Mouse (Mus musculus): ENCODE data around the gene Zdhhc14. TPM values are rescaled to one million over a fixed set of nuclear protein-coding genes. Genes with fewer than 3 reads are reported as not detected.

Gene Zdhhc14
- total and polyA plus RNA-seq, 3 experiments = 0.34 to 1.3 (median 0.35) TPM

DNA sequence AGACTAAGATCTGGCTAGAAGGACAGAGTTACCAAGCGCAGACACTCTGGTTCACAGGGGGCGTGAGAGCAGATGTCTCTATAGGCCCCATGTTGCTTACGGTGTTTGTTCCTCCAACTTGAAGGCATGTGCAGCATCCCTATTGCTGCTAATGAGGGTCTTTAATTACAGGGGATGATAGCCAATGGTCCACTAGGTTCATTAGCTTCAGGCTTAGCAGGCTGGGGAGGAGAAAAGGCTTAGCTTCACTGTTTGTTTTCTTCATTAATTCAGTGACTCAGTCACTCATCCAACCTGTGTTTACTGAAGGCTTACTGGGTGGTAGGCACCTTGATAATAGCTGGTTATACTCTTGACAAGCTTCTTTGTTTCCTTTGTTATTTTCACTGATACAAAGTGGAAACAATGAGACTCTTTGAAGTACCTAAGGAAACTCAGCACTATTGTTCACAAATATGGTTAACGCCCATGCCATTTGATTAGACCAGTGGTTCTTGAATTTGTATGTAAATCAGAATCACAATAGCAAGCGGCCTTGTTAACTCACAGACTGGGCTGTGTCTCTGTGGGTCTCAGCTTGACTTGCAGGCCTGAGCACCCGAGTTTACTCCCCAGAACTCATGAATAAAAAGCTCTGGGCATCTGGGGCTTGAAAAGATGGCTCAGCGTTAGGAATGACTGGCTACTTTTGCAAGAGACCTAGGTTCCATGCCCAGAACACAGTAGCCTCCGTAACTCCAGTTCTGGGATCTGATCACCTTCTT lies 168.1 kb downstream of the Zdhhc14 start:
- Histone ChIP-seq H3K27ac (ENCODE audit: insufficient read depth, low read depth) (no peak overlapping the region), H3K9ac (ENCODE audit: insufficient read depth, low read depth) (no peak overlapping the region), H3K4me3 (replicated peaks in 1 of 3; ENCODE audit: low read depth in 2 of 3, low read length in 2 of 3, poor library complexity in 1 of 3) (no peak overlapping the region), H3K4me2 (ENCODE audit: insufficient read depth, low read depth, poor library complexity, severe bottlenecking) (no peak overlapping the region), H3K9me3 (replicated peaks; ENCODE audit: low read length) (no peaks in the 10 kb centered on the region), H3K36me3 (replicated peaks in 1 of 2; ENCODE audit: control insufficient read depth in 1 of 2, insufficient read depth in 1 of 2, low read length in 1 of 2) (no peaks in the 10 kb centered on the region), H3K79me2 (replicated peaks; ENCODE audit: control insufficient read depth, extremely low read depth, insufficient read depth, poor library complexity, severe bottlenecking) (no peaks in the 10 kb centered on the region), H3K27me3 (replicated peaks) (no peaks in the 10 kb centered on the region), H3K4me1 (ENCODE audit: control insufficient read depth in 1 of 2, insufficient read depth in 2 of 2) (peaks cover 3 to 9% of the 10 kb centered on the region in 2 experiments; a peak in 3 of 4 replicates)
- in situ Hi-C loops (cut with MboI; ENCODE audit: low pct_ligation_motif_present, low pct_unique_long_range_greater_than_20kb, low sequenced_read_pairs) (no loop called here), dilution Hi-C loops (cut with MboI; ENCODE audit: extremely low pct_ligation_motif_present, extremely low pct_unique_long_range_greater_than_20kb, low sequenced_read_pairs) (no loop called here)
- DNase-seq (ENCODE audit: extremely low read depth) = no peak
- TF ChIP-seq RCOR1 (conservative IDR thresholded peaks at IDR 0.05; ENCODE audit: low read depth, low read length) (no peak), POLR2AphosphoS2 (IDR thresholded peaks at IDR 0.05; ENCODE audit: low read depth, low read length) (no peak), ZNF384 (IDR thresholded peaks at IDR 0.05; ENCODE audit: low read depth, low read length) (no peak), TBP (conservative IDR thresholded peaks at IDR 0.05; ENCODE audit: low read depth, low read length) (no peak), ZMIZ1 (IDR thresholded peaks at IDR 0.05; ENCODE audit: low read depth, low read length) (no peak), POLR2A (IDR thresholded peaks at IDR 0.05; ENCODE audit: low read depth, low read length) (no peak), HCFC1 (IDR thresholded peaks at IDR 0.05; ENCODE audit: low read depth, low read length) (no peak), MAZ (IDR thresholded peaks at IDR 0.05; ENCODE audit: low read depth, low read length) (no peak), UBTF (IDR thresholded peaks at IDR 0.05; ENCODE audit: low read depth, low read length) (no peak), MAX (IDR thresholded peaks at IDR 0.05; ENCODE audit: low read length) (no peak), MYC (IDR thresholded peaks at IDR 0.05; ENCODE audit: low read depth, low read length) (no peak), MXI1 (IDR thresholded peaks at IDR 0.05; ENCODE audit: low read depth, low read length) (no peak), MAFK (IDR thresholded peaks at IDR 0.05; ENCODE audit: insufficient replicate concordance, low read length) (no peak), CHD2 (IDR thresholded peaks at IDR 0.05; ENCODE audit: low read length) (no peak), USF1 (IDR thresholded peaks at IDR 0.05; ENCODE audit: low read depth, low read length) (no peak), GABPA (IDR thresholded peaks at IDR 0.05; ENCODE audit: insufficient replicate concordance, low read depth, low read length) (no peak), NELFE (IDR thresholded peaks at IDR 0.05; ENCODE audit: low read depth, low read length) (no peak), RAD21 (IDR thresholded peaks at IDR 0.05; ENCODE audit: low read depth, low read length) (no peak)

DNA sequence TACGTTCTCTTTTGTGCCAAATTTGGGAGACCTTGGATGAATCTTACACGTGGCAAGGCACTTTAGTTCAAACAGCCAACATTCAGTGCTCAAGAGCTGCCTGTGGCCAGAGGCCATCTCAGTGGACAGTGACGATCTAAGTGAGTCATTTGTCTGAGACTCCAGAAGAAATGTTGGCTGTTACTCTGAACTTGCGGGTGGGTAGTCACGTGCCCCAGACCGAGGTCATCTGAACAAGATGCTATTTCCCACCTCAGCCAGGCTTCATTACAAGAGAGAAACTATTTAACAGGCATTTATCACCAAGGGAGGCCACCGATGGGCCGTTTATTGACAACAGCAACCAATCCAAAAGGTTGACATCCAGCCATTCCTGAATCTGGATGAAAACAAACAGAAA lies 174.3 kb downstream of the Zdhhc14 start:
- no peak for DNase-seq (ENCODE audit: extremely low read depth)
- TF ChIP-seq TCF12 (IDR thresholded peaks at IDR 0.05; ENCODE audit: low read depth, low read length) = no peak
- in situ Hi-C loops (cut with MboI; ENCODE audit: low pct_ligation_motif_present, low pct_unique_long_range_greater_than_20kb, low sequenced_read_pairs) = no loop called here
- Histone ChIP-seq H3K4me3 (replicated peaks in 1 of 3; ENCODE audit: low read depth in 2 of 3, low read length in 2 of 3, poor library complexity in 1 of 3) (no peak overlapping the region), H3K9me3 (replicated peaks; ENCODE audit: low read length) (no peaks in the 10 kb centered on the region), H3K79me2 (replicated peaks; ENCODE audit: control insufficient read depth, extremely low read depth, insufficient read depth, poor library complexity, severe bottlenecking) (no peaks in the 10 kb centered on the region), H3K27me3 (replicated peaks) (no peaks in the 10 kb centered on the region), H3K4me2 (ENCODE audit: insufficient read depth, low read depth, poor library complexity, severe bottlenecking) (no peak overlapping the region), H3K36me3 (replicated peaks in 1 of 2; ENCODE audit: control insufficient read depth in 1 of 2, insufficient read depth in 1 of 2, low read length in 1 of 2) (no peaks in the 10 kb centered on the region), H3K9ac (ENCODE audit: insufficient read depth, low read depth) (no peak overlapping the region), H3K4me1 (ENCODE audit: control insufficient read depth in 1 of 2, insufficient read depth in 2 of 2) (peaks cover 3 to 16% of the 10 kb centered on the region in 2 experiments; a peak in 3 of 4 replicates), H3K27ac (ENCODE audit: insufficient read depth, low read depth) (no peak overlapping the region)
- dilution Hi-C loops (cut with MboI; ENCODE audit: extremely low pct_ligation_motif_present, extremely low pct_unique_long_range_greater_than_20kb, low sequenced_read_pairs) = no loop called here

Measured in CH12.LX (cell line).